Mouse (Mus musculus) granulocyte monocyte progenitor cell, adult 5-6 weeks (primary cell): Measurements from ENCODE around the gene Ift22. TPM values are rescaled to one million over a fixed set of nuclear protein-coding genes. Genes with fewer than 3 reads are reported as not detected.
A peak's percentile ranks its signal among the peaks of the same experiment; 100 is the strongest.
"Not testable (repeated sequence)": the region's sequence is repeated elsewhere in the genome, so short reads cannot be mapped to it uniquely, and the experiment has no call there.

Source experiments
- ATAC-seq: replicated peaks from 2 replicates; pipeline ENCODE4 v1.8.0; 2016; ENCODE audit warnings: mild to moderate bottlenecking, moderate TSS enrichment, inconsistent platforms; ENCODE audit not compliant: poor library complexity, severe bottlenecking
- total RNA-seq, 2 experiments: library from RNA; stranded (forward) in 1 of 2; stranded (reverse) in 1 of 2; fragments of 200-712, 200-1000 nt in 1 of 2; fragments of >200 nt in 1 of 2; fragmentation: Nextera tagmentation in 1 of 2; gene quantifications; 2 replicates each; pipeline ENCODE4 v1.2.3; 2014 to 2017

The Ift22 gene
- total RNA-seq, 2 experiments from 2014 or later: 19.4 to 35.5 TPM

- no peak for ATAC-seq
Observed at GRCm38 (mm10) chr5:136904621-136905020, 3.3 kb upstream of the Ift22 start.

- no peak for ATAC-seq
Observed at GRCm38 (mm10) chr5:136905630-136906029, 2.3 kb upstream of the Ift22 start.

- no peak for ATAC-seq
Observed at GRCm38 (mm10) chr5:136907587-136907986, 363 bp upstream of the Ift22 start.

GRCm38 (mm10) chr5:136914183-136914582, 6.2 kb downstream of the Ift22 start:
- ATAC-seq: no peak

- ATAC-seq: no peak
Observed at GRCm38 (mm10) chr5:136917613-136918242, 9.8 kb downstream of the Ift22 start.

GRCm38 (mm10) chr5:136918655-136919472, 10.9 kb downstream of the Ift22 start:
- peak; percentile 95 for ATAC-seq

GRCm38 (mm10) chr5:136919546-136920301, 11.8 kb downstream of the Ift22 start:
- 0 out of 2 replicates have a peak, but pooled peaks have one; percentile 23 for ATAC-seq

GRCm38 (mm10) chr5:136922830-136923229, 14.9 kb downstream of the Ift22 start:
- ATAC-seq: no peak

GRCm38 (mm10) chr5:136923751-136924478, 16.0 kb downstream of the Ift22 start:
- no peak for ATAC-seq

- ATAC-seq: peak; percentile 88
Observed at GRCm38 (mm10) chr5:136929073-136929472, 21.1 kb downstream of the Ift22 start.

- no peak for ATAC-seq
Observed at GRCm38 (mm10) chr5:136931896-136932295, 23.9 kb downstream of the Ift22 start.

- ATAC-seq: no peak
Observed at GRCm38 (mm10) chr5:136932956-136933355, 25.0 kb downstream of the Ift22 start.

GRCm38 (mm10) chr5:136933930-136934329, 26.0 kb downstream of the Ift22 start:
- ATAC-seq: no peak

GRCm38 (mm10) chr5:136935905-136936695, 28.1 kb downstream of the Ift22 start:
- ATAC-seq: peak; percentile 46; the same call in 1 of the 2 replicates

GRCm38 (mm10) chr5:136936750-136937149, 28.8 kb downstream of the Ift22 start:
- ATAC-seq: no peak

- no peak for ATAC-seq
Observed at GRCm38 (mm10) chr5:136937621-136938020, 29.7 kb downstream of the Ift22 start.

- no peak for ATAC-seq
Observed at GRCm38 (mm10) chr5:136939284-136939683, 31.3 kb downstream of the Ift22 start.

- not testable (repeated sequence) for ATAC-seq
Observed at GRCm38 (mm10) chr5:136940029-136940428, 32.1 kb downstream of the Ift22 start.

GRCm38 (mm10) chr5:136940845-136941560, 33.1 kb downstream of the Ift22 start:
- no peak for ATAC-seq
